Mouse (Mus musculus) neural tube, embryonic 15.5 days (tissue): Measurements from ENCODE around the gene Gm44502. TPM values are rescaled to one million over a fixed set of nuclear protein-coding genes. Genes with fewer than 3 reads are reported as not detected.
"Not testable (repeated sequence)": the region's sequence is repeated elsewhere in the genome, so short reads cannot be mapped to it uniquely, and the experiment has no call there.

Experiments used
- ATAC-seq: fragments of 200-750 bp; cut with Nextera tagmentation; 2 replicates; pipeline ENCODE4 v1.8.0; 2017; ENCODE audit warnings: mild to moderate bottlenecking, moderate TSS enrichment, moderate library complexity; ENCODE audit not compliant: low FRiP score
- H3K27ac ChIP-seq: fragments of 300-500 bp; sonication (generic); replicated peaks from 2 replicates; pipeline ENCODE4 v1.5.1; 2015; ENCODE audit warnings: mild to moderate bottlenecking, inconsistent platforms
- H3K27me3 ChIP-seq: fragments of 300-500 bp; sonication (generic); replicated peaks from 2 replicates; pipeline ENCODE4 v1.6.1; 2015; ENCODE audit warnings: inconsistent platforms
- H3K36me3 ChIP-seq: fragments of 300-500 bp; sonication (generic); 2 replicates; pipeline ENCODE4 v1.6.1; 2015; ENCODE audit warnings: inconsistent platforms
- H3K4me1 ChIP-seq: fragments of 300-500 bp; sonication (generic); 2 replicates; pipeline ENCODE4 v1.6.1; 2015; ENCODE audit warnings: inconsistent platforms
- H3K4me2 ChIP-seq: fragments of 300-500 bp; sonication (generic); 2 replicates; pipeline ENCODE4 v1.6.1; 2015; ENCODE audit warnings: inconsistent platforms, mild to moderate bottlenecking, moderate library complexity
- H3K4me3 ChIP-seq: fragments of 300-500 bp; sonication (generic); replicated peaks from 2 replicates; pipeline ENCODE4 v1.5.1; 2015; ENCODE audit warnings: mild to moderate bottlenecking, inconsistent platforms
- H3K9ac ChIP-seq: fragments of 300-500 bp; sonication (generic); replicated peaks from 2 replicates; pipeline ENCODE4 v1.6.1; 2015; ENCODE audit warnings: mild to moderate bottlenecking, inconsistent platforms
- H3K9me3 ChIP-seq: fragments of 300-500 bp; sonication (generic); replicated peaks from 2 replicates; pipeline ENCODE4 v1.6.1; 2016; ENCODE audit warnings: inconsistent platforms
- WGBS: fragments of 180-500 bp; shearing (Covaris S2); methylation state at CpG from one replicate; pipeline ENCODE4 v1.1.7; 2015; ENCODE audit warnings: mixed read lengths; 5-methylcytosine and 5-hydroxymethylcytosine counted together
- polyA plus RNA-seq: library from polyadenylated mRNA; unstranded; fragments of >200 nt; fragmentation: Nextera tagmentation; extraction: Ambion mirVana; gene quantifications from 2 replicates; pipeline ENCODE4 v1.2.1, GENCODE M21; 2015

The Gm44502 gene
- polyA plus RNA-seq, 1 experiment from 2014 or later, result not detected

DNA sequence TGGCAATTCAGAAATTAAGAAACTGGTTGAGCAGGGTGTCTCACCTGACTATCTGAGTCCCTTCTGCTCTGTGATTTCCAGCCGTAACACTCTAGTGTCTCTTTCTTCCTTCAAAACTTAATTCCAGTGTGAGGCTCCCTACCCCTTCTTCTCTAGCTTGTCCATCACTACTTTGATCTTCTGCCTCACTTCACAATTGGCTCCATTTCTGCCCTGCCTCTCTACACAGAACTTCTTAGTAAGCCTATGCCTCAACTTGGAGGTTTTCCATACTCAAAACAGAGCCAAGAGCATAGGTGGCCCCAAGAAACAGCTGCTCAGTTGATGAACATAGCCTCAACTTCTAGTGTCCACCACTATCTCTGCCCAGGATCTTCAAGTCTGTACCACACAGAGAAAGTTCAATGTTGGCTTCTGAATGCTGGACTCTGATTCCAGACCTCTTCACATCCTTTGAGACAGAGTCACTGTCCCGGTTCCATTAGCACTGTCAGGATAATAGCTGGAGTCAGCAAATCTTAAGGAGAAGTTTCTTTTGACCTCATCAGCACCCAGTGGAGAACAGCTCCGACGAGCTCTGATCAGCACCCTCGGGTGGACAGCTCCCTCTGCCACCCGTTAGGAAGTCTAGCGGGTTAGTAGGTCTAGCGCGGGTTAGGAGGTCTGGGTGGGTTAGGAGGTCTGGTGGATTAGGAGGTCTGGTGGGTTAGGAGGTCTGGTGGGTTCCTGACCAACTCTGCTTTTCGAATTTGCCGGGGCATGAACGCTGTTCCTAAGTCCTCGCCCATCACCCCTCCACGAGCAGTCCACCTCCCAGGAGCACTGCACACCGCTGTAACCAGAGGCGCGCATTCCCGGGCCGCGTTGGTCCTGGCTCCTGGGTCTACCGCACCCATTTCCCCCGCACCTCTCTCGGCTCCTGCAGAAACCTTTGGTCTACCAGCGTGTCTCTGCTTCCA, 23.7 kb upstream of the Gm44502 start:
- Histone ChIP-seq H3K9me3 (no peaks in the 10 kb centered on the region), H3K27ac (peak overlapping the region; percentile 89), H3K27me3 (no peaks in the 10 kb centered on the region), H3K4me1 (peaks cover 36% of the 10 kb centered on the region), H3K9ac (peak overlapping the region; percentile 76), H3K36me3 (peaks cover 20% of the 10 kb centered on the region), H3K4me2 (peak overlapping the region; percentile 91), H3K4me3 (peak overlapping the region; percentile 73)
- peak; percentile 83 for ATAC-seq
- WGBS, result 5% methylated on average over 24 of the region's 24 CpGs

DNA sequence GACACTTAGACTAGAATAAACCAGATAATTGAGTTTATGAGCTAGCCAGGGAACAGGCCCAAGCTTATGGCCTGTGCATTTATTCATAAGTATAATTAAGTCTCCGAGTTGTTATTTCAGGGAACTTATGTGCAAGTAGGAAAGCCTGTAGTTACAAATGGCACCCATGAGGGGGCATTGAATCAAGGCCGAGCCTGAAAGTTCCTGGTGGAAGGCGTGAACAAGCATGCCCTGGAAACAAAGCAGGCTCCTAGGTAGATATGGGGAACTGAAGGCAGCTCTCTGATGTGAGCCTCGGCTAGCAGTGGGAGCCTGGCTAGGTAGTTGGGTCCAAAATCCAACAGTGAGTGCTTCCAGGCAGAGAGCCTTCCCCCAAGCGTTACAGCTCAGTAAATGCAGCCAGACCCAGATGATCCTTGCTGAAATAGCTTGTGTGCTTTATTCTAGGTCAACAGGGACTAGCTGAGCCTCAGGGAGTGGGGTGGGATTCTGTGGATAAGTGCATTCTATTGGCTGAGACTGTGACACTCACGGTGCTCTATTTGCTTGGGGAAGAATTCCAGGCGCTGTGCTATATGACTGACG, 13.1 kb upstream of the Gm44502 start:
- Histone ChIP-seq H3K9ac (no peak overlapping the region), H3K27ac (no peak overlapping the region), H3K36me3 (no peaks in the 10 kb centered on the region), H3K4me2 (no peak overlapping the region), H3K4me1 (no peaks in the 10 kb centered on the region), H3K4me3 (no peak overlapping the region), H3K9me3 (no peaks in the 10 kb centered on the region), H3K27me3 (no peaks in the 10 kb centered on the region)
- WGBS, result 36% methylated on average over 8 of the region's 8 CpGs
- no peak for ATAC-seq

DNA sequence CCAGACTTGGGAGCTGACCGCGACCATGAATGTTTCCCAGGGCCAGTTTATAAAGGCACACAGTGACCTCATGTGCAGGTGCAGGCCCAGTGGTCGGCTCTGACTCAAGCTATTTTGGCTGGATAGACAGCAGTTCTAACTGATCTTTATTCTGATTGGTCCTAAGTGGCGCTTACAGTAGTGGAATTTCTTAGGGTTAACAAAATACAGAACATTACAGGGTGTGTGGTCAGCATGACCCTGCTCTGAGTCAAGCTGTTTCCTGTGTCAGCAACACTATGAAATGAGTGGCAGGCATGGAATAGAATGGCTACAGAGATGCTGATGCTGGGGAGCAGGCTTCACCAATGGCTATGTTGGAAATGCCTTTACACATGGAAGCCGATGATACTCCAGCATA, 6.4 kb upstream of the Gm44502 start:
- no peak overlapping the region for H3K9ac ChIP-seq
- H3K4me2 ChIP-seq, result no peak overlapping the region
- peaks cover 9% of the 10 kb centered on the region; the same call in 1 of the 2 replicates for H3K4me1 ChIP-seq
- ATAC-seq, result no peak
- H3K27ac ChIP-seq, result no peak overlapping the region
- H3K36me3 ChIP-seq, result no peaks in the 10 kb centered on the region
- no peaks in the 10 kb centered on the region for H3K27me3 ChIP-seq
- H3K4me3 ChIP-seq, result no peak overlapping the region
- 85% methylated on average over 5 of the region's 5 CpGs for WGBS
- no peaks in the 10 kb centered on the region for H3K9me3 ChIP-seq

DNA sequence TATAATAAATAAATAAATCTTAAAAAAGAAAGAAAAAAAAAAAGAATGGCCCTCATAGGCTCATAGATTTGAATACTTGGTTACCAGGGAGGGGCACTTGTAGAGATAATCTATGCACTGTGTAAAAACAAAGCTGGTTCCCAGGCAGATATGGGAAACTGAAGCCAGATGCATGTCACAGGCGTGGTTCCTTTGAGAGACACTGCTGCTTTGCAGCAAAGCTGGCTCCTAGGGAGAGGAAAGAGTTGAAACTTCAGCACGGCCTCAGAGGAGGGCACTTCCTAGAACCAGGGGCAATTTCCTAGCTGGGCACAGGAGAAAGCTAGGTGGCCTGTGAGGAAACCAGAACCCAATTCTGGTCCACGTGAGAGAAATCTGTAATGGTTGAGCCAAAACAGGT, 4.6 kb upstream of the Gm44502 start:
- H3K9me3 ChIP-seq, result no peaks in the 10 kb centered on the region
- WGBS, result 83% methylated on average over 3 of the region's 3 CpGs
- no peaks in the 10 kb centered on the region for H3K36me3 ChIP-seq
- no peak overlapping the region for H3K27ac ChIP-seq
- no peak for ATAC-seq
- H3K4me3 ChIP-seq, result no peak overlapping the region
- peaks cover 17% of the 10 kb centered on the region for H3K4me1 ChIP-seq
- H3K9ac ChIP-seq, result no peak overlapping the region
- H3K27me3 ChIP-seq, result no peaks in the 10 kb centered on the region
- H3K4me2 ChIP-seq, result no peak overlapping the region

DNA sequence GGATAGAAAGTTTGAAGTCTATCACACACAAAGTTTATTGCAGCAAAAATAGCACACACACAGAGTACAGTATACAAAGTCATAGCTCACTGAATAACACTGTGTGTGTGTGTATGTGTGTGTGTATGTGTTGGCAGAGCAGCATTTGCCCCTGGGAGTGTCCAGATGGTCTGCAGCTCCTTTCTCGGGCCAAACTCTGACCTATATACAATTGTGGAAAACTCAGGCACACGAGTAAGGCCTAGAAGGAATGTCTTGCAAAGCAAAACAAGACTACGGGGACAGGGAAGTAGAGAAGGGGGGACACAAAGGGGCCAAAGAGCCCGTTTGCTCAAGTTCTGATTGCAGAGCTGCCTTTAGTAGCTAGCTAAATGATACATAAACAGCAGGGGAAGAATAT, 3.5 kb upstream of the Gm44502 start:
- no peaks in the 10 kb centered on the region for H3K9me3 ChIP-seq
- H3K9ac ChIP-seq, result no peak overlapping the region
- H3K4me1 ChIP-seq, result peaks cover 28% of the 10 kb centered on the region
- H3K27ac ChIP-seq, result no peak overlapping the region
- no peaks in the 10 kb centered on the region for H3K27me3 ChIP-seq
- H3K36me3 ChIP-seq, result no peaks in the 10 kb centered on the region; the same call in 1 of the 2 replicates
- H3K4me3 ChIP-seq, result no peak overlapping the region
- WGBS, result 81% methylated on average over 4 of the region's 4 CpGs
- H3K4me2 ChIP-seq, result no peak overlapping the region
- no peak for ATAC-seq

DNA sequence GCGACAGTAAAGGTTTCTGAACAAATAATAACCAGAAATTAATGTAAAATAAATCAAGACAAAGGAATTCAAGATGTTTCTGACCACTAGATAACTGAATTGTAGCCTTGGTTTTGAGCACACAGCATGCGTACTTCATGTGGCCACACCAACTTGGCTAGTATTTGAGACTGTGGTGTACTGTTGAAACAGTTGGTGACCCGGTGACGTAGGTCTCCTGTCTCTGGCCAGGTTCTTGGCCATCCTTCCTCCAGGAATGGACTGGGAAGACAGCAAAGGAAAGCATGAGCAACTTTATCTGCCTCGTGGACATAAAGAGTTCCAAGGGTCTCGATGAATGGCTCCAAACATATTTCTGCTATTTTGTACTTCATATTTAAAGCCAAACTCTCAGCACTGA, 2.3 kb upstream of the Gm44502 start:
- Histone ChIP-seq H3K9me3 (no peaks in the 10 kb centered on the region), H3K4me3 (no peak overlapping the region), H3K4me2 (no peak overlapping the region), H3K27ac (no peak overlapping the region), H3K36me3 (peaks cover 11% of the 10 kb centered on the region), H3K4me1 (peaks cover 29% of the 10 kb centered on the region), H3K9ac (no peak overlapping the region), H3K27me3 (no peaks in the 10 kb centered on the region)
- no peak for ATAC-seq
- 95% methylated on average over 6 of the region's 6 CpGs for WGBS

DNA sequence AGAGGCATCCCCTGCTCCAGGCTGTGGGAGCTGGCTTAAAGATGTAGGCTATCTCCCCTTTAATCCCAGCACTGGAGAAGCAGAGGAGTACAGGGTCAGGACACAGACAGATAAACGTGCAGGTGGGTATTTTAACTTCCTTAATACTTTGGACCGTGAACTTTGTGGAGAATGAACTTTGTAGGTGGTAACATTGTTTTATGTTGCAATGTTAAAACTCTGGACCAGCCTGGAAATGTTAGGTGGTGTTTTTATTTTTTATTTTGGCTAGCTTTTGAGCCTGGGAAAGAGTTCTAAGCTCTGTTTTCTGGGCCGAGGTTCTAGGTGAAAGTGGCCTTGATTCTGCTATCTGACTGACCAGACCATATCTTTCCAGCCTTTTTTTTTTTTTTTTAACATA, 1.8 kb upstream of the Gm44502 start:
- Histone ChIP-seq H3K36me3 (peaks cover 16% of the 10 kb centered on the region), H3K4me2 (0 out of 2 replicates have a peak overlapping the region, but pooled peaks have one; percentile 89), H3K27ac (no peak overlapping the region), H3K4me1 (peaks cover 29% of the 10 kb centered on the region), H3K9me3 (no peaks in the 10 kb centered on the region), H3K4me3 (no peak overlapping the region), H3K27me3 (no peaks in the 10 kb centered on the region), H3K9ac (0 out of 2 replicates have a peak overlapping the region, but pooled peaks have one; percentile 5)
- 91% methylated on average over 3 of the region's 3 CpGs for WGBS
- no peak for ATAC-seq

DNA sequence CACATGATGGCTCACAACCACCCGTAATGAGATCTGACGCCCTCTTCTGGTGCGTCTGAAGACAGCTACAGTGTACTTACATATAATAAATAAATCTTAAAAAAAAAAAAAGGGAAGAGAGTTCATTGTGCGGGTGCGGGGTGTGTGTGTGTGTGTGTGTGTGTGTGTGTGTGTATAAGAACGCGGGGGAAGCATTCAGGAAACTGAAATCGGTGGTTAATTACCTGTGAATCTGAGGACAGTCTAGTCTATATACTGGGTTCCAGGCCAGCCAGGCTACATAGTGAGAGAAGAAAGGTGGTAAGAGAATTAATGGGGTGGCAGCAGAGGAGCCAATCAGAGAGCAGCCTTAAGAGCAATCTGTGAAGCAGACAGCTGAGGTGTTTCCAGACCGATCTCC, 1.3 kb upstream of the Gm44502 start:
- H3K9me3 ChIP-seq, ATAC-seq, H3K4me3 ChIP-seq, H3K27me3 ChIP-seq, H3K27ac ChIP-seq: not testable (repeated sequence)
- Histone ChIP-seq H3K36me3 (peaks cover 21% of the 10 kb centered on the region), H3K4me2 (peak overlapping the region; percentile 89), H3K4me1 (peaks cover 29% of the 10 kb centered on the region), H3K9ac (0 out of 2 replicates have a peak overlapping the region, but pooled peaks have one; percentile 5)
- WGBS, result 83% methylated on average over 9 of the region's 9 CpGs

DNA sequence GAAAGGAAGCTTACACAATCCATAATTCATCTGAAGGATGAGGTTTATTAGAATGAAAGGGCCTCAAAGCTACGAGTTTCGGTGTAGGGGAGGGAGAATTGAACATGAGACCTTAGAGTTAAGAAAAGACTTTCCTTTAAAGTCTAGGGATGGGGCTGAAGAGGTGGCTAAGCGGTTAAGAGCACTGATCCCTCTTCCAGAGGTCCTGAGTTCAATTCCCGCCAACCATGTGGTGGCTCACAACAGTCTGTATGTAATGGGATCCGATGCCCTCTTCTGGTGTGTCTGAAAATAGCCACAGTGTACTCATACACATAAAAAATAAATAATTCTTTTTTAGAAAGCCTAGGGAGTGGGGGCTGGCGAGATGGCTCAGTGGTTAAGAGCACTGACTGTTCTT, 845 bp upstream of the Gm44502 start:
- Histone ChIP-seq H3K4me3 (peak overlapping the region; percentile 88), H3K4me1 (peaks cover 29% of the 10 kb centered on the region), H3K27me3 (no peaks in the 10 kb centered on the region), H3K9me3 (no peaks in the 10 kb centered on the region), H3K36me3 (peaks cover 22% of the 10 kb centered on the region), H3K9ac (peak overlapping the region; percentile 75), H3K27ac (peak overlapping the region; percentile 93), H3K4me2 (peak overlapping the region; percentile 89)
- no peak for ATAC-seq
- 46% methylated on average over 6 of the region's 6 CpGs for WGBS

DNA sequence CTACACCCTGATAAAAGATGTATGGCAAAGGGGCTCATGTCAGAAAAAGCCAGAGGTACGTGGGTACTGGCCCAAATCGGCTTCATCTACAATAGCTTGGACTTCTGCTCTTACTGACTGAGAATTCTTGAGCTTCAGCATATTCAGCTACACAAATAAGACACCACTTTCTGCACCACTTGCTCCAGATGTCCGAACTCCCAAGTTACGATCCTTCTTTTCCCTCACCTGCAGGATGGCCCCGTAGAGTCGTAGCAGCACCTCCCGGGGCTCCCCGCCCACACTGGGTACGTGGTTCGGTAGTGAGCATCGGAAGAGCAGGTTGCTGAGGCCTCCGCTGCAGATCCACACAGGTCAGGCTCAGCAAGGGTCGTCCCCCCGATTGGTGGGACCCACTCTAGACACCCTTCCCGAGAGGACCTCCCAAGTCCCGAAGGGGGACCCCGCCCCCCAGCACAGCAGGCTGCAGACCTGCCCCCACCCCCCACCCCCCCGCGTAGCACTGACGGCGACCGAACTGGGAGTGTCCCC, 610 bp downstream of the Gm44502 start:
- H3K4me1 ChIP-seq, result peaks cover 29% of the 10 kb centered on the region
- H3K9me3 ChIP-seq, result no peaks in the 10 kb centered on the region
- WGBS, result 5% methylated on average over 22 of the region's 22 CpGs
- peaks cover 27% of the 10 kb centered on the region for H3K36me3 ChIP-seq
- peak; percentile 51 for ATAC-seq
- H3K27ac ChIP-seq, result peak overlapping the region; percentile 93
- peak overlapping the region; percentile 75 for H3K9ac ChIP-seq
- peak overlapping the region; percentile 88 for H3K4me3 ChIP-seq
- no peaks in the 10 kb centered on the region for H3K27me3 ChIP-seq
- H3K4me2 ChIP-seq, result peak overlapping the region; percentile 89

DNA sequence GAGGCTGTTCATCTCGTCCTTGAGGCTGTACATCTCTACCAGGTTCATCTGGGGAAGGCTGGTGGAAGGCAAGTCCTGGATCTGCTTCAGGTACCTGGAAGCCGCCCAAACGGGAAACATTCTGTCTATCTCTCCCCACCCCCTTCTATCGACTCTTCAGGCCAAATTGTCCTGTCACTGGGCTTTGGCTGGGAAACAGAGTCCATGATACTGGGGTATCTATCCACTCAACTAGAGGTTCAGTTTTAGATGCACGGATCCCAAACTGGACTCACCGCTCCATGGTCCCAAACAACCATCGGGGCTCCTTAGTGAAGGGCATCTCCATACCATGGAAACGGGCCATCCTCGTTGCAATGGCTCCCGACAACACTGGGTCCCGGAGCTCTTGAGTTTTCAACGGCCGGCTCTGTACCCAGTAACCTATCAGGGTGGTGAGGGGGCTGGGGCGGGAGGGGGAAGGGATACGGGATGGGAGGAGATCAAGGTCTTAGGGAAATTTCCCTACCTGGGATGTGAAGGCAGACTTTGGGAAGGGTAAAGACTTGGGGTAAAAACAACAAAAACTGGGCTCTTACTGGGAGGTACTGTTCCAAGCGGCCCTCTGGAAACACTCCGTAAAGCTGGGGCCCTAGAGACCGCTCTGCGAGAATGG, 1.2 kb downstream of the Gm44502 start:
- WGBS, result 79% methylated on average over 19 of the region's 19 CpGs
- peaks cover 29% of the 10 kb centered on the region for H3K4me1 ChIP-seq

More for the DNA sequence above, 1.2 kb downstream of the Gm44502 start:
- ATAC-seq, result no peak
- Histone ChIP-seq H3K4me2 (peak overlapping the region; percentile 89), H3K36me3 (peaks cover 32% of the 10 kb centered on the region), H3K9me3 (no peaks in the 10 kb centered on the region), H3K27ac (no peak overlapping the region), H3K9ac (peak overlapping the region; percentile 75), H3K4me3 (peak overlapping the region; percentile 88), H3K27me3 (no peaks in the 10 kb centered on the region)
